Mouse (Mus musculus): ENCODE results near the gene Klhl28.

Gene Klhl28

GRCm38 (mm10) chr12:64965124-64966026 is at the start of gene Klhl28, which contains the start of gene Togaram1:
TSS of gene Klhl28 (minus strand) at chr12:64965534.
TSS of gene Togaram1 (plus strand) at chr12:64965804.
- DNase-seq (ENCODE audit: low spot score in 2 of 2), result peak; percentile 98 to 99

- DNase-seq (ENCODE audit: low spot score in 2 of 2), result no peak
These were observed 42.4 kb upstream of the Klhl28 start for GRCm38 (mm10) chr12:65007725-65008124.

GRCm38 (mm10) chr12:64977518-64977917 is 12.2 kb upstream of the Klhl28 start:
- DNase-seq (ENCODE audit: low spot score in 2 of 2), result no peak

GRCm38 (mm10) chr12:64976191-64976590 is 10.9 kb upstream of the Klhl28 start:
- DNase-seq (ENCODE audit: low spot score in 2 of 2), result no peak

- no peak for DNase-seq (ENCODE audit: low spot score in 2 of 2)
These were observed 10.2 kb upstream of the Klhl28 start for GRCm38 (mm10) chr12:64975558-64975957.

GRCm38 (mm10) chr12:64972063-64972462 is 6.7 kb upstream of the Klhl28 start:
- DNase-seq (ENCODE audit: low spot score in 2 of 2), result no peak

GRCm38 (mm10) chr12:64971399-64971798 is 6.1 kb upstream of the Klhl28 start:
- DNase-seq (ENCODE audit: low spot score in 2 of 2), result no peak

GRCm38 (mm10) chr12:64968067-64968466 is 2.7 kb upstream of the Klhl28 start:
- DNase-seq (ENCODE audit: low spot score in 2 of 2), result no peak

GRCm38 (mm10) chr12:64967470-64967869 is 2.1 kb upstream of the Klhl28 start:
- no peak for DNase-seq (ENCODE audit: low spot score in 2 of 2)

GRCm38 (mm10) chr12:64966652-64967435 is 1.5 kb upstream of the Klhl28 start:
- no peak for DNase-seq (ENCODE audit: low spot score in 2 of 2)

GRCm38 (mm10) chr12:64966101-64966631 is 832 bp upstream of the Klhl28 start:
- DNase-seq (ENCODE audit: low spot score in 2 of 2), result peak in 1 of 2 experiments; percentile 40

GRCm38 (mm10) chr12:64964560-64964959 is 774 bp downstream of the Klhl28 start:
- DNase-seq (ENCODE audit: low spot score in 2 of 2), result no peak

GRCm38 (mm10) chr12:64937493-64937892 is 27.8 kb downstream of the Klhl28 start:
- no peak for DNase-seq (ENCODE audit: low spot score in 2 of 2)

- peak; percentile 92 to 94 for DNase-seq (ENCODE audit: low spot score in 2 of 2)
These were observed 47.5 kb downstream of the Klhl28 start, which contains the start of gene Gm527 for GRCm38 (mm10) chr12:64917578-64918471. TSS of gene Gm527 (plus strand) at chr12:64917906.

GRCm38 (mm10) chr12:64916735-64917134 is 48.6 kb downstream of the Klhl28 start:
- DNase-seq (ENCODE audit: low spot score in 2 of 2), result no peak

- no peak for DNase-seq (ENCODE audit: low spot score in 2 of 2)
These were observed 52.3 kb downstream of the Klhl28 start for GRCm38 (mm10) chr12:64912996-64913395.

GRCm38 (mm10) chr12:64903186-64903585 is 62.1 kb downstream of the Klhl28 start:
- no peak for DNase-seq (ENCODE audit: low spot score in 2 of 2)

GRCm38 (mm10) chr12:64902506-64902905 is 62.8 kb downstream of the Klhl28 start:
- peak; percentile 59 to 61 for DNase-seq (ENCODE audit: low spot score in 2 of 2)

- peak in 1 of 2 experiments; percentile 63 for DNase-seq (ENCODE audit: low spot score in 2 of 2)
These were observed 68.1 kb downstream of the Klhl28 start for GRCm38 (mm10) chr12:64897060-64897730.

Measured in urinary bladder, postnatal 4 days (tissue).